8 mouse cellular contexts compared by ENCODE assay signal in the genomic region with DNA sequence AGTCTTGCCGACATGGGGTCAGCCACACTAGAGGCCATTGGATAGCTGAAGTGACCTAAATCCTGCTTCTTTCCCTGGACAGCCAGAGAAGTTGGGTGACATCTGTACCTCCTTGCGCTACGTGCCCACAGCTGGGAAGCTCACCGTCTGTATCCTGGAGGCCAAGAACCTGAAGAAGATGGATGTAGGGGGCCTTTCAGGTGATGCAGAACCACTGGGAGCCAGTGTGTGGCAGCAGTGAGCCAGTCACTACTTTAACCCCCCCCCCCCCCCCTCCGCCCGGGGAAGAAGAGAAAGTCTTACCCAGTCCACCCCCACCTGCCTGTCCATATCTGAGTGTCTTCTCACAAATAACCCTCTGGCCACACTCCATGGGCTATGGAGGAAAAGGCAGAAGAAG.
DNase-seq lines count a peak whose midpoint lies in the region; ATAC-seq lines count a peak whose summit lies in the region.

No protein-coding gene starts in this region.

- H3K27ac ChIP-seq in heart, embryonic 14.5 days (replicated peaks in 1 of 2; ENCODE audit: control insufficient read depth in 1 of 2, insufficient read depth in 1 of 2, low read depth in 2 of 2, low read length in 2 of 2) = no peak overlapping the region
- H3K27ac ChIP-seq in heart, embryonic 11.5 days (ENCODE audit: low read depth, low read length) = no peak overlapping the region

- H3K27me3 ChIP-seq in heart, embryonic 14.5 days (ENCODE audit: control insufficient read depth, insufficient read depth, low read length) = no peaks in the 10 kb centered on the region
- H3K27me3 ChIP-seq in heart, embryonic 11.5 days (ENCODE audit: control insufficient read depth, insufficient read depth, low read length) = no peaks in the 10 kb centered on the region; the same call in 1 of the 2 replicates

- no peak for ATAC-seq in heart, embryonic 14.5 days (ENCODE audit: insufficient number of reproducible peaks, insufficient read depth, low FRiP score, low read depth)
- ATAC-seq in heart, embryonic 11.5 days (replicated peaks; ENCODE audit: insufficient number of reproducible peaks, low FRiP score, low TSS enrichment) = no peak

- DNase-seq in urinary bladder, postnatal 14 days (ENCODE audit: low spot score) = peak; percentile 53
- DNase-seq in urinary bladder, postnatal 10 days (ENCODE audit: low spot score) = no peak
- peak; percentile 36 to 55 for DNase-seq in heart, postnatal 36 days
- peak; percentile 81 for DNase-seq in testis, postnatal 10 days (ENCODE audit: low spot score)
- no peak for DNase-seq in right cerebral cortex, postnatal 36 days (ENCODE audit: low spot score in 2 of 2)
- DNase-seq in spleen, postnatal 36 days (ENCODE audit: low spot score in 2 of 2) = no peak

- peaks cover 18 to 22% of the 10 kb centered on the region in 2 experiments for H3K4me1 ChIP-seq in heart, embryonic 14.5 days (ENCODE audit: control insufficient read depth in 2 of 2, insufficient read depth in 2 of 2, low read length in 2 of 2)
- H3K4me1 ChIP-seq in heart, embryonic 11.5 days (ENCODE audit: control insufficient read depth, insufficient read depth, low read length) = peaks cover 13% of the 10 kb centered on the region

- intact Hi-C loops in heart, postnatal 36 days (cut with DNase I) = loop anchor here (1.0 to 5.0 kb wide), 2 partner anchors 84 to 107 kb away; no protein-coding TSS in a partner anchor

- no peaks in the 10 kb centered on the region for H3K9me3 ChIP-seq in heart, embryonic 14.5 days (ENCODE audit: control insufficient read depth, low read length)
- no peaks in the 10 kb centered on the region for H3K9me3 ChIP-seq in heart, embryonic 11.5 days (replicated peaks; ENCODE audit: control insufficient read depth, low read length)

- H3K4me2 ChIP-seq in heart, embryonic 14.5 days (ENCODE audit: low read length) = peak overlapping the region; percentile 26; the same call in 1 of the 2 replicates
- no peak overlapping the region for H3K4me2 ChIP-seq in heart, embryonic 11.5 days

- H3K9ac ChIP-seq in heart, embryonic 14.5 days (ENCODE audit: low read length) = no peak overlapping the region
- no peak overlapping the region for H3K9ac ChIP-seq in heart, embryonic 11.5 days (ENCODE audit: low read depth, low read length)

- 61% methylated on average over 4 of the region's 6 CpGs for WGBS in heart, embryonic 14.5 days
- WGBS in heart, embryonic 11.5 days (ENCODE audit: insufficient replicate concordance) = 41% methylated on average over 6 of the region's 6 CpGs

- H3K36me3 ChIP-seq in heart, embryonic 14.5 days (ENCODE audit: control insufficient read depth, insufficient read depth, low read length) = no peaks in the 10 kb centered on the region
- H3K36me3 ChIP-seq in heart, embryonic 11.5 days (ENCODE audit: control insufficient read depth, insufficient read depth, low read length) = no peaks in the 10 kb centered on the region

- no peak overlapping the region for H3K4me3 ChIP-seq in heart, embryonic 14.5 days (ENCODE audit: control insufficient read depth in 1 of 2, insufficient read depth in 1 of 2, low read depth in 1 of 2, low read length in 2 of 2)
- H3K4me3 ChIP-seq in heart, embryonic 11.5 days (ENCODE audit: low read depth, low read length) = no peak overlapping the region

Comparison
In these comparisons a context has a peak if more than half of its experiments do, and no peak if none do; other contexts are left out.
1. DNase-seq: peak in urinary bladder, postnatal 14 days (single experiment), heart, postnatal 36 days (2 of 2) and testis, postnatal 10 days (single experiment); none in urinary bladder, postnatal 10 days (single experiment), right cerebral cortex, postnatal 36 days (0 of 2) and spleen, postnatal 36 days (0 of 2).